Comparison of ENCODE assay signal across 8 mouse cellular contexts in the genomic region with DNA sequence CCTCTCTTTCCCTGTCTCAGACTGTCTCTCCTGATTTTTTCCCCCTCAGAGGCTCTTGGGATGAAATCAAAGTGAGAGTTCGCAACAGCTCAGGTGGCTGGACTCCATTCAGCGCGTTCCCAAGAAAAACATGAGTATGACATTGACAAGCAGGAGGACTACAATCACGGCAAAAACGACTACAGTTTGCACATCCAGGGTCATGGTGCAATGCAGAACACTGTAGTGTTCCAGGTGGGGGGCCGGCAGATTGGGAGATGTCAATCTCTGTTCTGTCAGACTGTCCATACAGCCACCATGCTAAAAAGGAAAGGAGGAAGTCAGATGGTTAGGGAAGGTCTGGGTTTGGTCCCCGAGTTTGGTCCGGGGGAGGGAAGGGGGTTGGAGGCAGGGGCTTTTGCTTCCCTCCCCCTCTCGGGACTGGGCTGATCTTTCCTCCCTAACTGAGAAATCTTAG. TPM values are rescaled to one million over a fixed set of nuclear protein-coding genes. Genes with fewer than 3 reads are reported as not detected.
DNase-seq lines count a peak whose midpoint lies in the region; ATAC-seq lines count a peak whose summit lies in the region.

No protein-coding gene starts in this region.

- H3K9me3 ChIP-seq in neural tube, embryonic 11.5 days (ENCODE audit: control insufficient read depth, low read length), result no peaks in the 10 kb centered on the region
- no peaks in the 10 kb centered on the region for H3K9me3 ChIP-seq in embryonic facial prominence, embryonic 12.5 days
- no peaks in the 10 kb centered on the region for H3K9me3 ChIP-seq in neural tube, embryonic 12.5 days

- H3K27ac ChIP-seq in neural tube, embryonic 11.5 days (ENCODE audit: low read depth, low read length), result peak overlapping the region; percentile 65
- H3K27ac ChIP-seq in embryonic facial prominence, embryonic 12.5 days, result peak overlapping the region; percentile 84
- peak overlapping the region; percentile 57; the same call in 1 of the 2 replicates for H3K27ac ChIP-seq in neural tube, embryonic 12.5 days

- H3K4me1 ChIP-seq in neural tube, embryonic 11.5 days (ENCODE audit: control insufficient read depth, insufficient read depth, low read length), result no peaks in the 10 kb centered on the region
- H3K4me1 ChIP-seq in embryonic facial prominence, embryonic 12.5 days, result no peaks in the 10 kb centered on the region
- 0 out of 2 replicates have a peak, but pooled peaks cover 6% of the 10 kb centered on the region for H3K4me1 ChIP-seq in neural tube, embryonic 12.5 days

- ATAC-seq in neural tube, embryonic 11.5 days (ENCODE audit: insufficient read depth, low FRiP score, low TSS enrichment), result peak; percentile 45
- no peak for ATAC-seq in embryonic facial prominence, embryonic 12.5 days (ENCODE audit: insufficient number of reproducible peaks, insufficient read depth, low FRiP score, low TSS enrichment)
- peak; percentile 59 for ATAC-seq in neural tube, embryonic 12.5 days (ENCODE audit: low FRiP score, low read depth)

- H3K9ac ChIP-seq in neural tube, embryonic 11.5 days (ENCODE audit: low read length), result peak overlapping the region; percentile 35
- H3K9ac ChIP-seq in embryonic facial prominence, embryonic 12.5 days, result peak overlapping the region; percentile 47
- peak overlapping the region; percentile 55 for H3K9ac ChIP-seq in neural tube, embryonic 12.5 days

- peak overlapping the region; percentile 27 for H3K4me3 ChIP-seq in neural tube, embryonic 11.5 days (ENCODE audit: low read depth, low read length)
- H3K4me3 ChIP-seq in embryonic facial prominence, embryonic 12.5 days, result peak overlapping the region; percentile 42
- H3K4me3 ChIP-seq in neural tube, embryonic 12.5 days, result peak overlapping the region; percentile 43

- no peaks in the 10 kb centered on the region for H3K36me3 ChIP-seq in neural tube, embryonic 11.5 days (ENCODE audit: control insufficient read depth, insufficient read depth, low read length)
- no peaks in the 10 kb centered on the region for H3K36me3 ChIP-seq in embryonic facial prominence, embryonic 12.5 days
- H3K36me3 ChIP-seq in neural tube, embryonic 12.5 days, result no peaks in the 10 kb centered on the region

- DNase-seq in neural tube, embryonic 11.5 days (ENCODE audit: low spot score), result peak; percentile 10
- no peak for DNase-seq in neural tube, embryonic 10.5 days (ENCODE audit: extremely low spot score, low spot score)
- DNase-seq in adrenal gland, adult 18-20 months (ENCODE audit: low spot score in 2 of 2), result peak; percentile 13 to 18
- DNase-seq in heart, postnatal 4 days, result peak; percentile 4
- DNase-seq in liver (peak; percentile 2), MN1 (ENCODE audit: low spot score) (no peak)

- 26% methylated on average over 9 of the region's 9 CpGs for WGBS in neural tube, embryonic 11.5 days
- 18% methylated on average over 9 of the region's 9 CpGs for WGBS in embryonic facial prominence, embryonic 12.5 days
- WGBS in neural tube, embryonic 12.5 days, result 27% methylated on average over 9 of the region's 9 CpGs

- H3K27me3 ChIP-seq in neural tube, embryonic 11.5 days (ENCODE audit: control insufficient read depth, insufficient read depth, low read length), result no peaks in the 10 kb centered on the region
- 0 out of 2 replicates have a peak, but pooled peaks cover 3% of the 10 kb centered on the region for H3K27me3 ChIP-seq in embryonic facial prominence, embryonic 12.5 days
- no peaks in the 10 kb centered on the region for H3K27me3 ChIP-seq in neural tube, embryonic 12.5 days (replicated peaks)

- peak overlapping the region; percentile 52 for H3K4me2 ChIP-seq in neural tube, embryonic 11.5 days (ENCODE audit: low read depth)
- peak overlapping the region; percentile 57 for H3K4me2 ChIP-seq in embryonic facial prominence, embryonic 12.5 days (replicated peaks)
- peak overlapping the region; percentile 63 for H3K4me2 ChIP-seq in neural tube, embryonic 12.5 days (replicated peaks)

RNA-seq across cellular contexts. Expression of gene Arhgef9, which starts 31.0 kb away (rescaled TPM):
- polyA plus RNA-seq in neural tube, embryonic 11.5 days (2014; fragmentation: Nextera tagmentation; extraction: Ambion mirVana), result 11.2 and 14.2 TPM in 2 replicates
- total RNA-seq in adrenal gland, adult 18-20 months (2021), result 10 to 100 TPM; 10.3 to 14.5 TPM
- polyA plus RNA-seq in embryonic facial prominence, embryonic 12.5 days (2016; fragmentation: Nextera tagmentation; extraction: Ambion mirVana), result 22.6 and 26.5 TPM in 2 replicates
- total RNA-seq in heart, postnatal 4 days (2021), result 10 to 100 TPM; 17.8 to 18.9 TPM
- polyA plus RNA-seq in neural tube, embryonic 12.5 days (2016; fragmentation: Nextera tagmentation; extraction: Ambion mirVana), result 20.9 and 27.3 TPM in 2 replicates

Comparison
In these comparisons a context has a peak if more than half of its experiments do, and no peak if none do; other contexts are left out.
1. DNase-seq: peak in neural tube, embryonic 11.5 days (single experiment), adrenal gland, adult 18-20 months (2 of 2), heart, postnatal 4 days (single experiment) and liver (single experiment); none in neural tube, embryonic 10.5 days (single experiment) and MN1 (single experiment).
2. Peak in every context shown above with its lines, with median percentiles within 50 percentile points of each other: H3K27ac ChIP-seq, H3K4me2 ChIP-seq, H3K4me3 ChIP-seq and H3K9ac ChIP-seq.